Comparison of ENCODE assay signal across 8 mouse cellular contexts in the genomic region with DNA sequence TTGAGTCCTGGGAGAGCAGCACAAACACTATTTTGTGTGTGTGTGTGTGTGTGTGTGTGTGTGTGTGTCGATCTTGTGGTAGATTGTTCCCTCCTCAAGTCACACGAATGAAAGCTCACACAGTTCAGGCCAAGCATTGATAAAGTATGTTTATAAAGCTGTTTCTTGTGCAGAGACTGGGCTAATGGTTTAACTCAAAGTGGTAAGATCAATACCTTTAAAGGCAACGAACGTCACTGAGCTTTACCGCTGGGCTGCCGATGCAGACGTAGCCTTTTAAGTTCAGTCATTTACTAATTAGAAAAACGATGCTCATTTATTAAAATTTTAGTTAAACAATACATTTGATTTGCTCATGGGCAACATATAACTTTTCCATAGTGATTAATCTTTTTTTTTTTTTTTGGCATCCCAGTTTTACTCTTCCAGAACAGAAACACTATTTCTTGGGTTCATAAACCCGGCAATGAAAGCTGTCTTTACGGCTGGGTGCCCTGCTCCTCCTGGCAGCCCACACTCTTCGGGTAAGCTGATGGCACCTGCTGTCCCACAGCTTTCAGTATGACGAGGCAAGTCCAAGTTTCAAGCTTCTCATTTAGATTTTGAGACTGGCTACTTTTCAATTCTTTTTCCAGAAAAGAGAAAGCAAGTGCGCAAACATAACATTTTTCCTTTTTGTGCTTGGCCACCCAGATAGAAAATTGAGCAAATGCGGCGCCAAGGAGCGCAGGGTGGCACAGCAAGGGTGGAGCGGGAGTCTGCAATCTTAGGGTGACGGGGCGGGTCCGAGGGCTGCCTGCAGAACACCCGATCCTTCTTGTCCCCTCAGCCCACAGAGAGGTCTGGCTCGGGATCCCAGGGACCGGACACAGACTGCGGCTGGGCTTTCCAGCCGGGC. TPM values are rescaled to one million over a fixed set of nuclear protein-coding genes. Genes with fewer than 3 reads are reported as not detected.
DNase-seq lines count a peak whose midpoint lies in the region; ATAC-seq and TF ChIP-seq lines count a peak whose summit lies in the region.

No protein-coding gene starts in this region.

- 9% methylated on average over 25 of the region's 25 CpGs for WGBS in kidney, adult 2 months
- 15% methylated on average over 25 of the region's 25 CpGs for WGBS in embryonic facial prominence, embryonic 11.5 days
- WGBS in intestine, embryonic 15.5 days = 4% methylated on average over 25 of the region's 25 CpGs

- peak overlapping the region; percentile 54 for H3K4me2 ChIP-seq in embryonic facial prominence, embryonic 11.5 days (ENCODE audit: low read depth, low read length)
- peak overlapping the region; percentile 54 for H3K4me2 ChIP-seq in intestine, embryonic 15.5 days (replicated peaks)

- peaks cover 11% of the 10 kb centered on the region; the same call in 1 of the 2 replicates for H3K4me1 ChIP-seq in kidney, adult 2 months (ENCODE audit: control insufficient read depth, insufficient read depth, low read length)
- no peaks in the 10 kb centered on the region for H3K4me1 ChIP-seq in ES-Bruce4 (ENCODE audit: control insufficient read depth, insufficient read depth, low read length)
- H3K4me1 ChIP-seq in embryonic facial prominence, embryonic 11.5 days (ENCODE audit: control insufficient read depth, insufficient read depth, low read length) = no peaks in the 10 kb centered on the region
- peaks cover 8% of the 10 kb centered on the region for H3K4me1 ChIP-seq in intestine, embryonic 15.5 days (replicated peaks)

- no peak for DNase-seq in kidney, adult 2 months
- DNase-seq in kidney, adult 11 months = no peak
- no peak for DNase-seq in embryonic facial prominence, embryonic 11.5 days (ENCODE audit: low spot score)
- DNase-seq in natural killer cell, adult 2 months (ENCODE audit: low spot score in 2 of 2) = peak; percentile 16 to 31
- DNase-seq in adrenal gland, postnatal 25 days = no peak
- DNase-seq in adrenal gland, adult (ENCODE audit: inconsistent age in 2 of 2, low spot score in 1 of 2) = no peak

- ATAC-seq in embryonic facial prominence, embryonic 11.5 days (replicated peaks; ENCODE audit: insufficient number of reproducible peaks, low FRiP score, low TSS enrichment, low read depth) = no peak
- peak; percentile 83 for ATAC-seq in intestine, embryonic 15.5 days

- peak overlapping the region; percentile 99 for H3K27ac ChIP-seq in kidney, adult 2 months (ENCODE audit: insufficient read depth, low read depth, low read length)
- H3K27ac ChIP-seq in ES-Bruce4 (ENCODE audit: insufficient read depth, low read length) = peak overlapping the region; percentile 88
- peak overlapping the region; percentile 98 for H3K27ac ChIP-seq in embryonic facial prominence, embryonic 11.5 days (replicated peaks; ENCODE audit: low read depth, low read length)
- peak overlapping the region; percentile 99 for H3K27ac ChIP-seq in intestine, embryonic 15.5 days

- TF ChIP-seq CTCF in kidney, adult 2 months (conservative IDR thresholded peaks at IDR 0.05; ENCODE audit: insufficient read depth, insufficient read length, low read depth, low read length) = no peak
- no peak for TF ChIP-seq CTCF in ES-Bruce4 (IDR thresholded peaks at IDR 0.05; ENCODE audit: low read depth, low read length)

- 0 out of 2 replicates have a peak, but pooled peaks cover 5% of the 10 kb centered on the region for H3K9me3 ChIP-seq in ES-Bruce4 (replicated peaks; ENCODE audit: control insufficient read depth, insufficient read depth, low read length, poor library complexity, severe bottlenecking)
- H3K9me3 ChIP-seq in embryonic facial prominence, embryonic 11.5 days (replicated peaks; ENCODE audit: control insufficient read depth, low read length) = no peaks in the 10 kb centered on the region
- H3K9me3 ChIP-seq in intestine, embryonic 15.5 days = no peaks in the 10 kb centered on the region

- TF ChIP-seq POLR2A in kidney, adult 2 months (IDR thresholded peaks at IDR 0.05; ENCODE audit: low read depth, low read length) = no peak
- TF ChIP-seq POLR2A in ES-Bruce4 (IDR thresholded peaks at IDR 0.05; ENCODE audit: insufficient read depth, low read length) = no peak

- H3K27me3 ChIP-seq in kidney, adult 2 months (replicated peaks; ENCODE audit: control insufficient read depth, insufficient read depth, low read length) = no peaks in the 10 kb centered on the region
- no peaks in the 10 kb centered on the region for H3K27me3 ChIP-seq in ES-Bruce4 (ENCODE audit: control insufficient read depth, insufficient read depth, low read length, poor library complexity, severe bottlenecking)
- no peaks in the 10 kb centered on the region for H3K27me3 ChIP-seq in embryonic facial prominence, embryonic 11.5 days (ENCODE audit: control insufficient read depth, insufficient read depth, low read length)
- no peaks in the 10 kb centered on the region for H3K27me3 ChIP-seq in intestine, embryonic 15.5 days (replicated peaks)

- H3K4me3 ChIP-seq in kidney, adult 2 months (ENCODE audit: insufficient read depth, low read depth, low read length) = peak overlapping the region; percentile 92
- peak overlapping the region; percentile 79 for H3K4me3 ChIP-seq in ES-Bruce4 (ENCODE audit: low read depth, low read length)
- peak overlapping the region; percentile 93 for H3K4me3 ChIP-seq in embryonic facial prominence, embryonic 11.5 days (ENCODE audit: low read depth, low read length)
- peak overlapping the region; percentile 77 for H3K4me3 ChIP-seq in intestine, embryonic 15.5 days (replicated peaks)

- no peak for TF ChIP-seq EP300 in ES-Bruce4 (IDR thresholded peaks at IDR 0.05; ENCODE audit: insufficient read depth, low read depth, low read length)

- no peaks in the 10 kb centered on the region for H3K36me3 ChIP-seq in kidney, adult 2 months (ENCODE audit: control insufficient read depth, insufficient read depth, low read length)
- no peaks in the 10 kb centered on the region for H3K36me3 ChIP-seq in ES-Bruce4 (ENCODE audit: control insufficient read depth, insufficient read depth, low read length, poor library complexity, severe bottlenecking)
- H3K36me3 ChIP-seq in embryonic facial prominence, embryonic 11.5 days (replicated peaks; ENCODE audit: control insufficient read depth, insufficient read depth, low read depth, low read length) = no peaks in the 10 kb centered on the region
- H3K36me3 ChIP-seq in intestine, embryonic 15.5 days = no peaks in the 10 kb centered on the region

- peak overlapping the region; percentile 100 for H3K9ac ChIP-seq in ES-Bruce4 (ENCODE audit: low read depth, poor library complexity, severe bottlenecking)
- H3K9ac ChIP-seq in embryonic facial prominence, embryonic 11.5 days (replicated peaks; ENCODE audit: low read length) = peak overlapping the region; percentile 98
- H3K9ac ChIP-seq in intestine, embryonic 15.5 days = peak overlapping the region; percentile 99

RNA-seq across cellular contexts. Expression of a gene that starts 0.6 kb away (rescaled TPM):
- 49.5 and 65.0 TPM in 2 replicates for polyA plus RNA-seq in kidney, adult 2 months (2012; rRNA removed)
- 244 and 246 TPM in 2 replicates for polyA plus RNA-seq in ES-Bruce4 (2011; ENCODE audit: insufficient read depth, insufficient read length, low read depth, missing spikeins)
- 233 and 253 TPM in 2 replicates for polyA plus RNA-seq in embryonic facial prominence, embryonic 11.5 days (2014; fragmentation: Nextera tagmentation; extraction: Ambion mirVana)
- polyA plus RNA-seq in intestine, embryonic 15.5 days (2015; fragmentation: Nextera tagmentation; extraction: Ambion mirVana) = 261 and 305 TPM in 2 replicates
- 286 and 300 TPM in 2 replicates for total RNA-seq in adrenal gland, postnatal 25 days (2021)

Comparison
In these comparisons a context has a peak if more than half of its experiments do, and no peak if none do; other contexts are left out.
1. DNase-seq: peak in natural killer cell, adult 2 months (2 of 2); none in kidney, adult 2 months (single experiment), kidney, adult 11 months (single experiment), embryonic facial prominence, embryonic 11.5 days (single experiment), adrenal gland, postnatal 25 days (single experiment) and adrenal gland, adult (0 of 2).
2. Peak in every context shown above with its lines, with median percentiles within 50 percentile points of each other: H3K27ac ChIP-seq, H3K4me3 ChIP-seq and H3K9ac ChIP-seq.